Mouse (Mus musculus) hindbrain, embryonic 14.5 days (tissue): ENCODE measurements around the gene Gm5431. TPM values are rescaled to one million over a fixed set of nuclear protein-coding genes. Genes with fewer than 3 reads are reported as not detected.
"Not testable (repeated sequence)": the region's sequence is repeated elsewhere in the genome, so short reads cannot be mapped to it uniquely, and the experiment has no call there.

Source experiments
- ATAC-seq: fragments of 200-750 bp; cut with Nextera tagmentation; 2 replicates; pipeline ENCODE4 v1.8.0; 2017; ENCODE audit warnings: moderate number of reproducible peaks, mild to moderate bottlenecking, moderate TSS enrichment, moderate library complexity; ENCODE audit not compliant: low FRiP score
- DNase-seq: peaks from one replicate; pipeline ENCODE4 v3.0.0-alpha.2; 2015; ENCODE audit warnings: low spot score
- H3K27ac ChIP-seq: fragments of 300-500 bp; sonication (generic); 2 replicates; pipeline ENCODE4 v1.5.1; 2014; ENCODE audit warnings: mild to moderate bottlenecking, moderate library complexity
- H3K27me3 ChIP-seq: fragments of 300-500 bp; sonication (generic); 2 replicates; pipeline ENCODE4 v1.6.1; 2014; ENCODE audit warnings: mild to moderate bottlenecking, low read length, mixed read lengths; ENCODE audit not compliant: control insufficient read depth, insufficient read depth
- H3K36me3 ChIP-seq: fragments of 300-500 bp; sonication (generic); replicated peaks from 2 replicates; pipeline ENCODE4 v1.6.1; 2014; ENCODE audit not compliant: control insufficient read depth, insufficient read depth
- H3K4me1 ChIP-seq: fragments of 300-500 bp; sonication (generic); replicated peaks from 2 replicates; pipeline ENCODE4 v1.6.1; 2014; ENCODE audit warnings: antibody characterized with exemption, low read length, mixed read lengths; ENCODE audit not compliant: control insufficient read depth, insufficient read depth
- H3K4me2 ChIP-seq: fragments of 300-500 bp; sonication (generic); replicated peaks from 2 replicates; pipeline ENCODE4 v1.6.1; 2014; ENCODE audit warnings: mild to moderate bottlenecking, moderate library complexity
- H3K4me3 ChIP-seq: fragments of 300-500 bp; sonication (generic); replicated peaks from 2 replicates; pipeline ENCODE4 v1.5.1; 2014; ENCODE audit warnings: mild to moderate bottlenecking, low read length
- H3K9ac ChIP-seq: fragments of 300-500 bp; sonication (generic); 2 replicates; pipeline ENCODE4 v1.6.1; 2014
- H3K9me3 ChIP-seq: fragments of 300-500 bp; sonication (generic); 2 replicates; pipeline ENCODE4 v1.6.1; 2016; ENCODE audit warnings: low read length; ENCODE audit not compliant: control insufficient read depth
- WGBS: fragments of 180-500 bp; shearing (Covaris S2); extraction: QIAGEN DNeasy Blood & Tissue Kit; methylation state at CpG from one replicate; pipeline ENCODE4 v1.1.7; 2014; 5-methylcytosine and 5-hydroxymethylcytosine counted together
- polyA plus RNA-seq: library from polyadenylated mRNA; unstranded; fragments of >200 nt; fragmentation: Nextera tagmentation; extraction: Ambion mirVana; gene quantifications from 2 replicates; pipeline ENCODE4 v1.2.1, GENCODE M21; 2014

Gm5431 gene
- polyA plus RNA-seq, 1 experiment from 2014 or later = 0.74 TPM

DNA sequence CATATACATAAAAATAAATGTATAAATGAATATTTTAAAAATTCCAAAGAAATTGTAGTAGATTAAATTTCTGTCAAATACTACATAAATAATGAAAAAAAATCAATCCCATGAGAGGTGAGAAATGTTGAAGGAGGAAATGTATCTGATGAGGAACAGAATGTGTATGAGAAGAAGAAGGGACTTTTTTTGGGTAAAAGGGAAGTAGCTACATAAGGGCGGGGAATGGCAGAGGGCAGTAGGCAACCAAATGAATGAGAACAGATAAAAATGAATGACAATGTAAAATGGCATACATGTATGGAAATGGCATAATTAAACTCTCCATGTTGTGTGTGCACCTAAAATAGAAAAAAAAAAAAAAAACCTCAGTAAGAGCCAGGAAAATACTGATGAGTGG, 11.6 kb upstream of the Gm5431 start:
- ATAC-seq (no peak), DNase-seq (no peak)
- Histone ChIP-seq H3K4me2 (no peak overlapping the region), H3K27me3 (no peaks in the 10 kb centered on the region), H3K4me3 (no peak overlapping the region), H3K9ac (no peak overlapping the region), H3K4me1 (no peaks in the 10 kb centered on the region), H3K9me3 (no peaks in the 10 kb centered on the region), H3K27ac (no peak overlapping the region), H3K36me3 (no peaks in the 10 kb centered on the region)
- WGBS = 100% methylated on average over 1 of the region's 1 CpGs

DNA sequence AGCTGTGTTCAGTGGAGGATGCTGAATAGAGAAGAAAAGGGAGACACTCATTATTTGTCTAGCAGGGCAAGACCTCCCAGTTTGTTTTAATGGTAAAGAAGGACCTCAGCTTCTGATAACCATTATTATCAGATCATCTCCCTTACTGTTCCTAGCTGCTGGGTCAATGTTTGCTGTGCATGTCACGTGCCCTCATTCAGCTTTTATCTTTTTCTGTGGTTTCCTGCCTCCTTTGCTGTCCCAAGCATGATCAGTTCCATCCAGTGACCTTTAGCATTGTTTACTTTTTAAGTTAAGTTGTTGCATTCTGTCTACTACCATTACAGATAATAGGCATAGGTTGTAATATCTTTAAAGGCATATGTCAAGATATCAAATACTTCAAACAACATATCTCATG, 6.4 kb upstream of the Gm5431 start:
- H3K4me3 ChIP-seq = no peak overlapping the region
- no peak overlapping the region for H3K4me2 ChIP-seq
- H3K36me3 ChIP-seq = no peaks in the 10 kb centered on the region
- WGBS = 63% methylated on average over 1 of the region's 1 CpGs
- no peak overlapping the region for H3K9ac ChIP-seq
- H3K27ac ChIP-seq = no peak overlapping the region
- H3K4me1 ChIP-seq = no peaks in the 10 kb centered on the region
- no peaks in the 10 kb centered on the region for H3K9me3 ChIP-seq
- no peaks in the 10 kb centered on the region for H3K27me3 ChIP-seq
- DNase-seq (no peak), ATAC-seq (no peak)

DNA sequence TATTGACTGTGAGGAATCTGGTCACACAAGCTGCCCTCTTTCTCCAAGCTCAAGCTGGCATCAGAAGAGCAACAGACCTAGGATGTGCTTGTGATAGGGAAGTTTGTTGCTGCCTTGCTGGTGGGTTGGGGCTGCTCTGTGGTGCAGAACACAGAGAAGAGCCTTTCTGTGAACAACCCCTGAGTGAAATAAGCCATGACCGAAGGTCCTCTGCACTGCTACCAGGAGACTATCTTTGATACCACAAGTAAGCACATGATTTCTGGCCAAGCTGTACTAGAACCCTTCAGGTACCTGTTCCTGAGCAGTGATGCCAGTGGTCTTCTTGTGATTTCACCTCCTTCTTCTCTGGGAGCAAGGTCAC, 465 bp downstream of the Gm5431 start:
- H3K27ac ChIP-seq, H3K9ac ChIP-seq, H3K9me3 ChIP-seq, ATAC-seq, H3K27me3 ChIP-seq, DNase-seq, H3K36me3 ChIP-seq, H3K4me3 ChIP-seq, H3K4me2 ChIP-seq, H3K4me1 ChIP-seq: not testable (repeated sequence)
- 89% methylated on average over 1 of the region's 1 CpGs for WGBS

DNA sequence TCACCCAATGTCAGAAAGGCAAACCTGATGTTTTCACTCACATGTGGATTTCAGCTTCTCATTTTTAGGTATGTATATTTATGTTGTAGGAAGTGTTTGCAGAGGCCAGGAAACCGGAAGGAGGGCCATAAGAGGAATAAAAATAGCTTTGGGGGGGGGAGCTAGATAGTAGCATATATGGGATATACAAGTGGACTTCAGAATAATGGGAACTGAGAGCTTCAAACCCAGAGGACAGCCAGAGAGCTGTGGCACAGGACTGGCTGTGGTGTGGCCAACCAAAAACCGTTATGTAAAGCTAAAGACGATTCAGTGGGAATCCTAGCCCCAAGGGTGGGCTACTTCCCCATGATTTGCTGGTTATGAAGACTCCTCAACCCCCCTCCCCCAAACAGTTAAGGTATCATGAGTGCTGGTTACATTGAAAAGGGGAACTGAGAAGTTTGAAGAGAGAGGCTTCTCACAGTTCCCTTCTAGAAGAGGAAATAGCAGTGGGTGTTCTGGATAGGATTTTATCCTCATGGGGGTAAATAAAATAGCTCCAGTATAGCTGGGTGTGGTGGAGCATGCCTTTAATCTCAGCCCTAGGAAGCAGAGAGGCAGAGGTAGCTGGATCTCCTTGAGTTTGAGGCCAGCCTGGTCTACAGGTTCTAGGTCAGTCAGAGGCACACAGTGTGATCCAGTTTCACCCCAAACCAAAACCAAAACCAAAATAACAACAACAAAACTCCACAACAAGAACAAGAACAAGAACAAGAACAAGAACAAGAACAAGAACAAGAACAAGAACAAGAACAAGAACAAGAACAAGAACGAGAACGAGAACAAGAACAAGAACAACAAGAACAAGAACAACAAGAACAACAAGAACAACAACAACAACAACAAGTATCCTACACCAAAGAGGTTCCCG, 1.1 kb downstream of the Gm5431 start:
- WGBS = 77% methylated on average over 6 of the region's 6 CpGs
- not testable (repeated sequence) for DNase-seq, H3K4me2 ChIP-seq, ATAC-seq, H3K36me3 ChIP-seq, H3K9me3 ChIP-seq, H3K4me3 ChIP-seq, H3K4me1 ChIP-seq, H3K27ac ChIP-seq, H3K9ac ChIP-seq, H3K27me3 ChIP-seq

- H3K27ac ChIP-seq = no peak overlapping the region
- DNase-seq = no peak
- H3K4me3 ChIP-seq = no peak overlapping the region
- H3K36me3 ChIP-seq = no peaks in the 10 kb centered on the region
- H3K4me1 ChIP-seq = no peaks in the 10 kb centered on the region
- no peak overlapping the region for H3K9ac ChIP-seq
- H3K9me3 ChIP-seq = no peaks in the 10 kb centered on the region
- no peaks in the 10 kb centered on the region for H3K27me3 ChIP-seq
- no peak overlapping the region for H3K4me2 ChIP-seq
- ATAC-seq = no peak
- 81% methylated on average over 2 of the region's 2 CpGs for WGBS
Observed at GRCm38 (mm10) chr11:48898812-48899431, 3.1 kb downstream of the Gm5431 start.

DNA sequence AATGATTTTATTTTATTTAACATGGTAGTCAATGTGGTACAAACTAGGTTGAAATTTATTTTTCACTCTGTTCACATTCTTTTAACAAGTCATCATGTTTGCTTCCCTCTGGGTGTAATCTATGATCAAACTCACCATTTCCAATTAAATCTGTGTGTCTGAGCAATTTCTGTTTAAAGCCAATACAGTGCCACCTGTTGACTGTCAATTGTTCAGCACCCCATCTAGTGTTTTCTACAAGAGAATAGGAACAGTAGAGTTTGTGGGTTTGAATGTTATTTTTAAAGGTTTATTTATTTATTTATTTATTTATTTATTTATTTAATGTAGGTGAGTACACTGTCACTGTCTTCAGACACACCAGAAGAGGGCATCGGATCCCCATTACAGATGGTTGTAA, 25.3 kb downstream of the Gm5431 start:
- DNase-seq = no peak
- Histone ChIP-seq H3K9me3 (no peaks in the 10 kb centered on the region), H3K4me3 (no peak overlapping the region), H3K9ac (no peak overlapping the region), H3K36me3 (no peaks in the 10 kb centered on the region), H3K27ac (no peak overlapping the region), H3K27me3 (peaks cover 8% of the 10 kb centered on the region; the same call in 1 of the 2 replicates), H3K4me1 (peaks cover 3% of the 10 kb centered on the region), H3K4me2 (no peak overlapping the region)
- ATAC-seq = no peak
- 95% methylated on average over 1 of the region's 1 CpGs for WGBS

- H3K27me3 ChIP-seq, H3K4me3 ChIP-seq, H3K9ac ChIP-seq, ATAC-seq, H3K4me2 ChIP-seq, DNase-seq, H3K9me3 ChIP-seq, H3K27ac ChIP-seq, H3K36me3 ChIP-seq: not testable (repeated sequence)
- peaks cover 15% of the 10 kb centered on the region for H3K4me1 ChIP-seq
- 71% methylated on average over 1 of the region's 1 CpGs for WGBS
Observed at GRCm38 (mm10) chr11:48875343-48875837, 26.6 kb downstream of the Gm5431 start.

GRCm38 (mm10) chr11:48874465-48874864, 27.5 kb downstream of the Gm5431 start:
- H3K4me1 ChIP-seq = peaks cover 15% of the 10 kb centered on the region
- 0% methylated on average over 4 of the region's 4 CpGs for WGBS
- H3K9me3 ChIP-seq = no peaks in the 10 kb centered on the region
- H3K36me3 ChIP-seq = no peaks in the 10 kb centered on the region
- ATAC-seq (0 out of 2 replicates have a peak, but pooled peaks have one; percentile 46), DNase-seq (peak; percentile 82)
- H3K4me2 ChIP-seq = no peak overlapping the region
- H3K4me3 ChIP-seq = no peak overlapping the region
- H3K27me3 ChIP-seq = peaks cover 8% of the 10 kb centered on the region; the same call in 1 of the 2 replicates
- no peak overlapping the region for H3K27ac ChIP-seq
- H3K9ac ChIP-seq = no peak overlapping the region

DNA sequence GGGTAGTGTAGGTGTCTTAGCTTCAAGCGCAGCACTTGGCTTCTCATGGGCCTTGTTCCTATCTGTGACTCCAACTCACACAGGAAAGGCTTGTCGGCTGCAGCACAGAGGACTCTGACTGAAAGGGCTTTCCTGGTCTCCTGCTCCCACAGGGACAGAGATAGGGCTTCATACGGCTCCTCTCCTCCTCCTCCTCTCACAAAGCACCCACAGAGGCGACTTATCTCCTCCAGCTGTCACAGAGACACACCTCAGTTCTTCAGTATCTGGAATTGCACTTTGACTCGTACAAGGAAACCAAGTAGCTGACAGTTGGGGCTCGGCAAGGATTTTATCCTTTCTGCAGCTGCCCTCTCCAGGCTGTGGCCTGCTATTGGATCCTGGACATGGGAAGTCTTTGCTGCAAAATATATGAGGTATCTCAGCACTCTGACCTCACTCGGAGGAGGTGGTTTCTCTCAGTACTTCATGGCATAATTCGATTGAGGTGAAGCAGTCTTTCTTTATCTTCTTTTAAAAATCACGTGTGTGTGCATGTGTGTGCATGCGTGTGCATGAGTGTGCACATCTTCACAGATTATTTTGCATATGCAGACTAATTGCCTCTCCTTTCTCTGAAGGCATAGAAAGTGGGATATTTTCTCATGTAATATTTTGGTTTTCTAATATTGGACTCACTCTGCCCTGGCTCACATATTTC, 28.3 kb downstream of the Gm5431 start:
- Histone ChIP-seq H3K27ac (no peak overlapping the region), H3K4me2 (no peak overlapping the region), H3K36me3 (no peaks in the 10 kb centered on the region), H3K9ac (no peak overlapping the region), H3K4me1 (peaks cover 15% of the 10 kb centered on the region), H3K9me3 (no peaks in the 10 kb centered on the region), H3K27me3 (peaks cover 8% of the 10 kb centered on the region; the same call in 1 of the 2 replicates), H3K4me3 (no peak overlapping the region)
- whole genome bisulfite sequencing = 75% methylated on average over 10 of the region's 10 CpGs
- ATAC-seq = no peak
- no peak for DNase-seq
